Mouse (Mus musculus) kidney, embryonic 14.5 days (tissue): ENCODE results near the gene 2700049A03Rik. TPM values are rescaled to one million over a fixed set of nuclear protein-coding genes. Genes with fewer than 3 reads are reported as not detected.

Experiments used
- polyA plus RNA-seq: library from polyadenylated mRNA; unstranded; fragments of >200 nt; fragmentation: Nextera tagmentation; extraction: Ambion mirVana; gene quantifications from 2 replicates; pipeline ENCODE4 v1.2.1, GENCODE M21; 2014

2700049A03Rik gene
- polyA plus RNA-seq, 1 experiment from 2014 or later: 19.8 TPM

Other genes with a start within 250 kb of the 2700049A03Rik start
- gene Actr10, start 199.0 kb upstream of the 2700049A03Rik start, polyA plus RNA-seq: 249 and 257 TPM in 2 replicates
- gene Psma3, start 162.2 kb upstream of the 2700049A03Rik start, polyA plus RNA-seq: 686 and 801 TPM in 2 replicates
- 24.2 and 37.7 TPM in 2 replicates for gene Arid4a, start 120.9 kb upstream of the 2700049A03Rik start, polyA plus RNA-seq
- gene Tomm20l, start 25.4 kb upstream of the 2700049A03Rik start, polyA plus RNA-seq: not detected in 2 replicates
- gene Timm9, start 164 bp upstream of the 2700049A03Rik start, polyA plus RNA-seq: 90.7 and 114 TPM in 2 replicates
- 18.9 and 19.9 TPM in 2 replicates for gene Dact1, start 173.0 kb downstream of the 2700049A03Rik start, polyA plus RNA-seq